Mouse (Mus musculus) sigmoid colon, adult 10 weeks (tissue): ENCODE data around the gene Cpeb3. TPM values are rescaled to one million over a fixed set of nuclear protein-coding genes. Genes with fewer than 3 reads are reported as not detected.

Experiments
- polyA plus RNA-seq: library from polyadenylated mRNA; stranded (reverse); fragments of 350-450 nt; fragmentation: Illumina TruSeq; extraction: RNeasy Lipid Tissue Mini Kit (QIAGEN cat#74804); gene quantifications from one replicate; pipeline ENCODE4 v1.2.3, GENCODE M21; 2014; ENCODE audit warnings: low read depth, low replicate concordance

Cpeb3 gene
- polyA plus RNA-seq = 9.4 TPM

GRCm38 (mm10) chr19:37208176-37208755, at the start of gene Cpeb3:
Cpeb3 (minus strand) TSS chr19:37208601.

DNA sequence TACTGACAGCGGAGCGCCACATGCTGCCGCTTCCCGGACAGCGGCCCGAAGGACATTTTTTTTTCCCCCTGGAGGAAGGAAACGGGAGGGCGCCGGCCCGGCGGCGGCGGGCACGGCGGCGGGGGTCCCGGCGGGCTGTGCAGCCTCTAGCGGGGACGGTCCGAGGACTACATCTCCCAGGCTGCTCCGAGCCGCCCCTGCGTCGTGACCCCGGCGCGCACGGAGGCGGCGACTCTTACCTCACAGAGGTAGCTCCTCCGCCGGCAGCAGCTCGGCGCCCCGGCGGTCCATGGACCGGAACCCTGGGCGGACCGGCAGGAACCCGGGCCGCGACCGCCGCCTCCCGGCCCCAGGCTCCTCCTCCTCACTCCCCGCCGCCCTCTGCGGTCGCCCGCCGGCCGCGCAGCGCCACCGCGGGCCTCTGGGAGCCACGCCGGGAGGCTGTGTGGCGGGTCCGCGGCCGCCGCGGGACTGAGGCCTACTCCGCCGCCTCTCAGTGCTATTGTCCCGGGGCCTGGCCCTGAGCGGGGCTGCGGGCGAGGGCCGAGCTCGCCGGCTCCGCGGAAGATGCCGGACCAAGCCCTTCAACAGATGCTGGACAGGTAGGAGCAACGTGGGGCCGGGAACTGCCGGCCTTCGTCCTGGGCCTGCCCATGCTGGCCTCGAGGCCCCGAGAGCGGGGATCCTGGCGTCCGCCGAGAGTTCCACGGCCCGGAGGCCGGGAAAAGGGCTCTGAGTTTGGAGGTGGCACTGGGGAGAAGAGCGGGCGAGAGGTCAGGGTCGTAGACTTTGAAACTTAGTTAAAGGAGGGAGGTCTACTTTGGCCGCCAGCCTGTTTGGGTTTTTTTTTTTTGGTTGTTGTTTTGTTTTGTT, 862 bp downstream of the Cpeb3 start, which contains the start of gene March5:
Gene March5 (plus strand): TSS at position 241 of the 873 bp plus-strand sequence.

Other genes starting within 250 kb of the Cpeb3 start
- gene March5, start 1.1 kb downstream of the Cpeb3 start, polyA plus RNA-seq = 126 TPM
- 44.5 TPM for gene Ide, start 129.3 kb upstream of the Cpeb3 start, polyA plus RNA-seq
- gene Kif11, start 167.8 kb upstream of the Cpeb3 start, polyA plus RNA-seq = 28.3 TPM
- 14.6 TPM for gene Hhex, start 226.2 kb upstream of the Cpeb3 start, polyA plus RNA-seq